Mouse (Mus musculus) CD4-positive, CD25-positive, alpha-beta regulatory T cell, adult 4 months (primary cell): ENCODE measurements around the gene Cmc2. TPM values are rescaled to one million over a fixed set of nuclear protein-coding genes. Genes with fewer than 3 reads are reported as not detected.

ENCODE experiments used
- ATAC-seq: one replicate; pipeline ENCODE4 v1.8.0; 2017
- polyA plus RNA-seq, 2 experiments: library from polyadenylated mRNA; unstranded; fragments of 100-300 nt; shearing (Covaris generic); gene quantifications; one replicate each; pipeline ENCODE4 v1.2.1; 2017

Gene Cmc2
- polyA plus RNA-seq: 10 to 100 TPM; 36.3 to 38.5 TPM

DNA sequence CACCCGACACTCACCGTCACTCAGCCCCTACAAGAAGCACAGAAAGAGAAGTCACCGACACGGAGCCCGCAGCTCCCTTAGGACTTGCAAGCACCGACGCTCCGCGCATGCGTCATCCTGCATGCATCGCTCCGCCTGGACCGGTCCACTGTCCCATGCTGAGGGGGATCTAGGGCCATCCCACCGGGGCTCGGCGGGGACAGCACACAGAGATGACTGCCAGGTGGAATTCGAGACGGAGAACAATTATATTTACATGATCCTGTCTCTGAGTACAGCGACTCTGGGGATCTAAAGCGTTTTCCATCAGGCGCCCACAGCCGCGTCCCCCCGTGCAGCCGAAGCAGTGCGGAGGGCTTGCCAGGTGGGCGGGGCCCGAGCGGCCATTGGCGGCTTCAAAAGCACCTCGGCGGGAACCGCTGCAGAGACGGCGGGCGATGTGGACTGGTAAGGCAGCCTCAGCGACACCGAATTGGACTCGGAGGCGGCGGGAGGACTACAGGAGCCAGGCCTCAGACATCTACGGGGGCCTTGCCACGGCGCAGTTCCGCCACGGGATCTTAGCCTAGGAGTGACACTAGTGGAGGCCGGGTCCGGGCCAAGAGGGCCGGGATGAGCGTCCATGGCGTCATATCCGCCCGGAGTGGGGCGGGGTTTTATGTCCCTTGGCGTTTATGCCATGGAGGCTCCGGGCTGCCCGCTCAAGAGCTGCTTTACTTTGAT is at the start of gene Cmc2, which contains the start of gene Cenpn:
TSS of gene Cmc2 (minus strand) at position 119 of the 723 bp plus-strand sequence.
TSS of gene Cenpn (plus strand) at position 394 of the 723 bp plus-strand sequence.
- ATAC-seq: peak; percentile 85

DNA sequence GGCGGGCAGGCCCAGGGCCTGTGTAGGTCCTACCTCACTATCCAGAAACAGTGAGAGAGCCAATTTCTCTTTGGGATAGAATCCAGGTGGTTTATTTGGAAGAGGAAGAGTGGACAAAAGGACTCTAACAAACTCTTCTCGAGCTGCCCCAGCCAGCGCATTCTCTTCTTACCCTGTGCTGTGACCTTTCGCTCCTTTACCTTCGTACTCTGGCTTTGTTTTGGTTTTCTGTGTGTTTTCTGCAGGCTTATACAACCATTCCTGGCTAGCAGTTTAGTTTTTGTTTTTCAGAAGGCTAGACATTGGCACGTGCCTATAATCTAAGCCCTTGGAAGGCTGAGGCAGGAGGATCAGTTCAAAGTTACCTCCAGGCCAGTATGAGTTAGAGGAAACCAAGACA is 48.3 kb upstream of the Cmc2 start:
- no peak for ATAC-seq

DNA sequence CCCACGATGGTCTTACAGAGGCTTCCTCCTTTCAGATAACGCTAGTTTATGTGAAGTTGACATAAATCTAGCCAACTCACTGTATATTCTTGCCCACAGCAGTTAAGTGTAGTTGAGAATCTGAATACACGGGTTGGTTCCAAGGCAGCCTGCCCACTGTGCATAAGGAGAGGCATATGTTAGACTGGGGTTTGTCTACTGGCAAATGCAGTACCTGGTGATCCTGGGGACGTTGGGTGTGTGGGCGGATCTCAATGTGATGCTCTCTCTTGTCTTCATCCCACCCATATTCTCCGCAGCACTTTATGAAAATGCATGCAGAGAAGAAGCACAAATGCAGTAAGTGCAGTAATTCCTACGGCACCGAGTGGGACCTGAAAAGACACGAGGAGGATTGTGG is 33.2 kb upstream of the Cmc2 start:
- no peak for ATAC-seq

DNA sequence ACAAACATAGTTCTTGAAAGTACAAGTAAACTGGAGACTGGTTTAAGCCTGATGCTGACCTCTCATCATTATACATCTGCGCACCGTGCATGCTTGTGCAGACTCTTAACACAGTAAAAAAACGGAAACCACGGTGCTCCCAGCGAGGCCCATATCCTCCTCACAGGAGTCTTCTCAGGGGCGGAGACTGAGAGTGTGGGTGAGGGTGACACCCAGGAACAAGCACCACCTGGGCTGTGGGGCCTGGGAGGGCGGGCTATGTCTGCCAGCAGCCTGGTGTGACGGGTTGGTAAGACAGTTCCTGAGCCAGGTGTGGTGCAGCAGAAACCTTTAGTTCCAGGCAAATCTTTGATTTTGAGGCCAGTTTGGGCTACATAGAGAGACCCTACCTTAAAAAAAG is 31.2 kb upstream of the Cmc2 start:
- ATAC-seq: peak; percentile 97

DNA sequence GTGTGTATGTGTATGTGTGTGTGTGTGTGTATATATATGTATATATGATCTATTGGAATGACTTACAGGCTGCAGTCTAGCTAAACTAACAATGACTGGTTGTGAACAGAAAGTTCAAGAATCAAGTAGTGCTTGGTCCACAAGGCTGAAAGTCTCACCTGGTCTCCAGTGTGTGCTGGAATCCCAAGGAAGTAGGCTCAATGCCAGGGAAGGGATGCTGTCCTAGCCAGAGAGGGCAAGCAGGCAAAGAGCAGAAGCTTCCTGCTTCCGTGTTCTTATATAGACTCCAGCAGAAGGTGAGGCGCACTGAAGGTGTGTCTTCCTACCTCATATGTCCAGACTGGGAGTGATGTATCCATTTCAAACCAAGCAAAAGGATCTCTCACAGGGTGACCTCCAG is 30.5 kb upstream of the Cmc2 start:
- ATAC-seq: no peak

DNA sequence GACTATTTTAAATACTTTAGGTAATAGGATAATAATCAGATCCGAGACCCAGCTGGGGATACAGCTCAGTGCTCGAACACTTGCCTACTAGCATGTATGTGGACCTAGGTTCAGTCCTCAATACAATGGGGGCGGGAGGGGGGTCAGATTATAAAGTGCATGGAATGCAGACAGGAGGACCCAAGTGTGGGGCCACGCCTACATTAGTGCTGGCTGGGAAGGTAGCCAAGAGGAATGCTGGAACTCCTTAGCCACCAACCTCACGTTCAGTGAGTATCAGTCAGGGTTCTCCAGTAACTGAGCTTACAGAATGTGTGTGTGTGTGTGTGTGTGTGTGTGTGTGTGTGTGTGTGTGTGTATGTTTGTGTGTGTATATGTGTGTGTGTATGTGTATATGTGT is 30.1 kb upstream of the Cmc2 start:
- no peak for ATAC-seq

DNA sequence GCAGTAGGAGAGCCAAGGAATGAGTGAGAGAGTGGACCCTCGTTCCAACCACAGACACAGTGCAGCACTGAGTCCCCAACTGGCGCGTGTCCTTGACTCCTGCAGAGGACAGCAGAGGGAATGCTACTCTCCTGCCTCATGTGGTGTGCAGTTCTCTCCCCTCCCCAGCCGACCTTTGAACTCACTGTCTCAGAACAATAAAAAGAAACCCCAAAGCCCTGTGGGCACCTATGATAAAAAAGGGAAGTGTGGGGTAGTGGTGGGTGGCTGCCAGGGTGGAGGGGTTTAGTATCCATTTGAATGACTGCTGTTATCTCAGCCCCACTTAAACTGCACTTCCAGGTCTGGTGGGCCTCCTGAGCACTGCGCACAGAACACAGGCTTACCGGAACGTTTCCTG is 26.3 kb upstream of the Cmc2 start:
- no peak for ATAC-seq

DNA sequence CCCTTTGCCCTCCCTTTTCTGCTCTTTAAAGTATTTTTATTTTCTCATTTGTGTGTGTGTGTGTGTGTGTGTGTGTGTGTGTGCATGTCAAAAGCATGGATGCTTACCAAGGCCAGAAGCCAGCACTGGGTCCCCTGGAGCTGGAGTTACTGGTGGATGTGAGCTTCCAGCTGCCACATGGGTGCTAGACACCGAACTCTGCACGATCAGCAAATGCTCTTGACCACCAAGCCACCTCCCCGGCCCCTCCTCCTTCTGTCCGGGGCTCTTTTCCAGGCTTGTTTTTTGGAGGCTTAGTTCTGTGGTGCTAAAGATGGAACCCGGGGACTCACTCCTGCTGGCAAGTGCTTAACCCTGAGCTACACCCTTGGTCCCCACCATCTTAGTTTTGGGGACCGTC is 25.6 kb upstream of the Cmc2 start:
- ATAC-seq: no peak

DNA sequence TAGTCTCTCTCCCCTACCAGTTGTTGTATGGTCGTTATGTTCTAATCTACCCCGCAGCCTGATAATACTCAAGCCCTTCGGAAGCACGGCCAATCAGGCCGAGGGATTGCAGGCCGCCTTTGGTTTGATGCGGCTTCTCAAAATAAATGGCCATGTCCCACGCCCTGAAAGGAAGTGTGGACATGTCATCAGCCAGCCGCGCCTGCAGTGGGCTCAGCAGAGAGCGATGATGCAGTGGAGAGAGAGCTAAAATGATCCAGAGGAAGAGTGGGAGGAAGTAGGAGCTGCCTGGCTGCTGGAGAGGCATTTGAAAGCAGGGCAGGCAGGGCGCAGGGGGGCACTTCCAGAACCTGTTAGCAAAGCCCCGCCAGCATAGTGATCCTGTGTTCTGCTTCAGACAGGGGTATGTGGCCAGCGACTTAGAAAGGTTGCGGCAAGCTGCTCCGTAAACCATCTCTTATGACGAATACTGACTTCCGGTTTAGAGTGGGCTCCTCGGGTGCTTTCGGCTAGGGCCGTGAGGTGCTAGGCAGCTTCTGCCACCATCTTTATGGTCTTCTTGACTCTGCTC is 25.1 kb upstream of the Cmc2 start:
- peak; percentile 63 for ATAC-seq

DNA sequence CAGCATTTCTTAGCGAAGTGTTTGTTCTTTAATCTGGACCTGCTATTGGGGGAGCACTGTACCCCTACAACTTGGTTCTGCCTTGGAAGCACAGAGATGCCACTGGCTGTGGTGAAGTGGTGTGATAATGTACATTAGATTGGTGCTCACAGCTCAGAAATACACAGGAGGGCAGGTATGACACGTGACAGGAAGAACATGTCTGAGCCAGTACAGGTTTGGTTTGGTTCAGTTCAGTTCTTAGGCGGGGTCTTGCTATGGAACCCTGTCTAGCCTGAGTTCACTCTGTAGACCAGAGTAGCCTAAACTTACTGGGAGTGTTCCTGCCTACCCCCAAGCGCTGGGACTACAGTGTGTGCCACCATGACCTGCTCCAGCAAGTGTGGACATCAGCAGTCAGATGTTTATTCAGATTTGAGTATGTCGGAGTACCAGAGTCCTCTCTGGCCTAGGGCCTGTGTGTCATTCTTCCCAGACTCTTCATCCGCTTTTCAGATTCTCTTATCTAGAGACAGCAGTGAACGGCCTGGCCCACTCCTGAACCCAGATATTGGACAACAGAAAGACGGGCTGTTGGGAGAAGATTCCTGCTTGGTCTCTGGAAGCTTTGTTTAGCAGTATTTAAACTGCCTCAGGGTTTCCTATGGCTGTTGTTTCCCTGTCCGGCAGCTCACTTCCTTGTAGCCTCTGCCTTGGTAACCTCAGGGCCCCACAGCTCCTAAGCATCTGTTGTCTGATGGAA is 24.1 kb upstream of the Cmc2 start:
- ATAC-seq: no peak

DNA sequence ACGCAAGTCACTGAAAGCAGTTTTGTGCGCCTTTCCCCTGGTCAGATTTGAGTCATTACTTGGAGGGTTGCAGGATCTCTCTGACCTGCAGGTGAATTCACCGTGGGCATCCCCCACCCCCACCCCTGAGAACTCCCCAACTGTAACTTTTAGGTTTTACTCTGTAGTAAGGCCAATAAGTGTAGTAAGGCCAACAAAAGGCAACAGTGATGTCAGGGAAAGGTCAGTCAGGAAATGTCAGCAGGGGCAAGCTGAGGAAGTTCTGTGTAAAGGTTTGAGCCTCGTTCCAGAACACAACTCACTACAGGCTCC is 23.1 kb upstream of the Cmc2 start:
- ATAC-seq: no peak

DNA sequence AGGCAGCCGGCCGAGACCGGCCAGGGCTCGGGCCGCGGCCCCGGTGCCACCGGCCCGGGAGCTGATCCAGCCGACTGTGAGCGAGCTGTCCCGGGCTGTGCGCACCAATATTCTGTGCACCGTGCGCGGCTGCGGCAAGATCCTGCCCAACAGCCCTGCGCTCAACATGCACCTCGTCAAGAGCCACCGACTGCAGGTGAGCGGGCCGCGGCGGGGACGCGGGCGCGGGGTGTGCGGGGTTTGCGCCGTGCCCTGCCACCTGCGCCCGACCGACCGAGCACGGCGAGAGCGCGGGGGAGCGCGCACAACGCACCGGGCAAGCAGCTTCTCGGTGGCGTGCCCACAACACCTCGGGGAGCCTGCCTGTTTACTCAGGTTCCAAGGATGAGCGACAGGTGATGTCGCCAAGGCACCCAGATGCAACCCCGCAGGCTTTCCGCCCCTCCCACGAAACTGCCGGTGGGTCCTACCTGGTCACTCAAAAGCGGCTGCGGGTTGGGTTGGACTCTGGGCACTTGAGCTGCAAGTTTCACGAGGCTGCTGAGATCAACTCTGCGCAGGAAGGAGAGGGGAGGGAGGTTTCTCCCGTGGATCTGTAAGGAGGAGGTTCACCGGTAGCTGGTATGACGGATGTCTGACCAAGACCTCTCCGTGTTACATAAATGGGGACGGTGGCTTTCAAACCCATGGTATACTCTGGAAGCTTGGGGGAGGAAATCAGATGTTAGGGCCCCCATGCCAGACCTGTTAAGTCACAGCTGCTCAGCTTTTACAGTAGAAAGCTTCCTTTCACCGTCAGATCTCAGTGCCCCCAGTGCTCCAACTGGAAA is 22.5 kb upstream of the Cmc2 start:
- ATAC-seq: peak; percentile 46

DNA sequence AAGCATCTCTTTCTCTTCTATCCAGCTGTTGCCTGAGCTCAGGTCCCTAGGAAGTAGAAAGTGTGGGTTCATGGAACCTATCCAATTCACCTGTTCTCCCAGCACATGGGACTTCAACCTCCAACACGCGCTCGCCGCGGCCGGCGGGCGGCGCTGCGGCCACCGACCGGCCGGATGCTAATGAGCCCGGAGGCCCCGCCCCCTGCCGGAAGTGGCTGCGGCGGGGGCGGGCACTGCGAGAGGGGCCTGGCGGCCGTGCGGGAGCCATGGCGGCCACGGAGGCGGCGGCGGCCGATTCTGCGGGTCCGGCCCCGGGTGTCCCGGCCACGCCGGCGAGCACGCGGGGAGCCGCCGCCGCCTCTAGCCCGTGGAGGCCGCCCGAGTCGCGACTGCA is 21.9 kb upstream of the Cmc2 start, which contains the start of gene Atmin:
TSS of gene Atmin (plus strand) at position 233 of the 394 bp plus-strand sequence.
- ATAC-seq: peak; percentile 70

DNA sequence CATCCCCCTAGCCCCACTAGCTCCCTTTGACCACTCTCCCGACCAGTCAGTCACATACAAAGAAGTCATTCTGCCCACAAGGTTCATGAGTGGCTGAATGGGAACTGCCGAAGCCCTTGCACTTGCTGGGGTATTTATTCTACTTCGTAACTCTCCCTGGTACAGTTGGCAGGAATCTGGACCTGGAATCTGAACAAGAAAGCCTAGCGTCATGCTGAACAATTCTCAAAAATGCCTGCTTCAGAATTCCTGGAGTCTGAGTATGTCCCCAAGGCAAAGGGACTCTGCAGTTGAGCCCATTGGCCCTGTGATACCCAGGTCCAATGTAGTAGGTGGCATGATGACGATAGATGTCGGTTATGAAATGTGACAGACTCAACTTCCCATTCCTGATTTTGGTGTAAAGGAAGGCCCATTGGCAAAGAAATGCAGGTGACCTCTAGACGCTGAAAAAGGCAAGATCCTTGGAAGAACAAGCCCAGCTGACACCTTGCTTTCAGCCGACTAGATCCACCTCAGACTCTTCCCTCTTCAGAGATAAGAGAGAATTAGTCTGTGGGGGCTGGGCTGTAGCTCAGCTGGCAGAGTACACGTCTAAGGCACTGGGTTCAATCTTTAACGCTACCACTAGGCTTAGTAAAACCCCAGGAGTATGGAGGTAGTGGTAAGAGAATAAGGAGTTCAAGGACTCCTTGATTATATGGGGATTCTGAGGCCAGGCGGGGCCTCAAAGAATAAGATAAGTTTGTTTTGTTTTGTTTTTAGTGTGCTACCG is 21.2 kb upstream of the Cmc2 start:
- ATAC-seq: no peak

DNA sequence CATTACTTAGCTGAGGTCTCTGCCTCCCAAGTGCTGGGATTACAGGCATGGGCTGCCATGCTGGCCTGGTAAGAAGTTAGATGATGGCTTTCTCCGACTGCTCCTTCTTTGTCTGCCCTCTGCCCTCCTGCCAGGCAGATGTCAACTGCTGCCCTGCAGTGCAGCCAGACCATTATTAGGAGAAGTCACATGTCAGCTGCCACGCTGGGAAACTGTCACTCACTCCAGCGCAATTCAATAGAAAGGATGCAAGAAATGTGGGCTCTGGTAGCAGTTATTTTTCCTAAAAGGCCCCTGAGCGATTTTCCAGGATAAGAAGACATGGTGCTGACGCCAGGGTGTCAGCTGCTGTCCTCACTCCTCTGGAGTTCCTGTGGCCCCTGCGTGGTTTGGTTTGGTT is 14.3 kb upstream of the Cmc2 start:
- ATAC-seq: no peak

DNA sequence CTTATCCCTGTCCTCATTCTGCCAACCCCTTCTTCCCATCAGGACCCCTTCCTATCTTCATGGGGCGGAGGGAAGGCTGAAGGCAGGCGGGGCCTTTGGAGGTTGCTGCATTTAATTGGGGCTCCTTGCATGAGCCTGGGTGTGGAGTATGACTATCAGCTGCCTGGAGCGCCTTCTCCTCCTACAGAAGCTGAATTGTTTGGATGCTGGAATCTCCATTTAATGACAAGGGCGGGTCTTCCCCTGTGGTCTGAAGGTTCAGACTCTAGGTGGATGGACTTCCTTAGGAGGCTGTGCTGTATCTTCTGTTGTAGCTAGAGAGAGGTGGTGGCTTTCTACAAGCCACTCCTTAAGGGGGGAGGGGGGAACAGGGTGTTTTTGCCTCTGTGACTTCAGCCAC is 13.7 kb upstream of the Cmc2 start:
- no peak for ATAC-seq

DNA sequence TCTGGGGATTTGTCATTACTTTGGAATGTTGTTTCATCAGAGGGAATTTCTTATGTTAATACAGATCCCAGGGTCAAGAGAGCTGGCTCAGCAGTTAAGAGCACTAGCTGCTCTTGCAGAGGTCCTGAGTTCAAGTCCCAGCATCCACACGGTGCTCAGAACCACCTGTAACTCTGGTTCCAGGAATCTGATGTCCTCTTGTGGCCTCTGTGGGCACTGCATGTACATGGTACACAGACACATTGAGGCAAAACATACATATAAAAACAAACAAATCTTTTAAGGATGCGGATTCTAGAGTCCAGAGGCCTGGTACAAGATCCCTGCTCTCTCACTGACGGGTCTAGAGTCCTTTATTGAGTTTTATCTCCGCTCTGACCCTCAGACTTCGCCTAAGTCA is 7.3 kb upstream of the Cmc2 start:
- no peak for ATAC-seq

DNA sequence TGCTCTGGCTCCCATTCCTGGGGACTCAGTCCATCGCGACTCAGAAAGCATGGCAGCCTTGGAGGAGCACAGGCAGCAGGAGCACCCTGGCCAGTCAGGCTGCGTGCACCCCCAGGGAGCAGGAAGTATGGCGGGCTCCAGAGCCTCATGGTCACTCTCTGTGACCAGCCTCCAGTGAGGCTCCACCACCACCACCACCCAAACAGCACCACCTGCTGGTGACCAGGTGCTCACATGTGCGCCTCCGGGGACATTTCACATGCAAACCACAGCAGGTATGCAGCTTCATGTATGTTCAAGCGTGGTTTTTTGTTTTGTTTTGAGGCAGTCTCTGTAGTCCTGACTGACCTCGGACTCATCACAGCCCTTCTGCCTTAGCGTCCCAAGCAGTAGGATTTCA is 6.6 kb upstream of the Cmc2 start:
- no peak for ATAC-seq

DNA sequence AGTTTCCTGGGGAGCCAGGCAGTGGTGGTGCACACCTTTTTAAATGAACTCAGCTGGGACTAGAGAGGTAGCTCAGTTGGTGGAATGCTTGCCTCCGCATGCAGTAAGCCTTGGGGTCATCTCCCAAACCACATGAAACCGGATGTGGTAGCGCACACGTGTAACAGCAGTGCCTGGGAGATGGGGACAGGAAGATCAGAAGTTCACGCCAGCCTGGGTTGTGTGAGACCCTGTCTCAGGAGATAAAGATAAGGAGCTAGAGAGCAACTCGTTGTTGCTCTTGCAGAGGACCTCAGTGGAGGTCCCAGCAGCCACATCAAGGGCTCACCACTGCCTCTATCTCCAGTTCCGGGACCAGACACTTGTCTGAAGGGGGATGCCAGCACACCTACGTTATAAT is 2.3 kb upstream of the Cmc2 start:
- ATAC-seq: peak; percentile 14

DNA sequence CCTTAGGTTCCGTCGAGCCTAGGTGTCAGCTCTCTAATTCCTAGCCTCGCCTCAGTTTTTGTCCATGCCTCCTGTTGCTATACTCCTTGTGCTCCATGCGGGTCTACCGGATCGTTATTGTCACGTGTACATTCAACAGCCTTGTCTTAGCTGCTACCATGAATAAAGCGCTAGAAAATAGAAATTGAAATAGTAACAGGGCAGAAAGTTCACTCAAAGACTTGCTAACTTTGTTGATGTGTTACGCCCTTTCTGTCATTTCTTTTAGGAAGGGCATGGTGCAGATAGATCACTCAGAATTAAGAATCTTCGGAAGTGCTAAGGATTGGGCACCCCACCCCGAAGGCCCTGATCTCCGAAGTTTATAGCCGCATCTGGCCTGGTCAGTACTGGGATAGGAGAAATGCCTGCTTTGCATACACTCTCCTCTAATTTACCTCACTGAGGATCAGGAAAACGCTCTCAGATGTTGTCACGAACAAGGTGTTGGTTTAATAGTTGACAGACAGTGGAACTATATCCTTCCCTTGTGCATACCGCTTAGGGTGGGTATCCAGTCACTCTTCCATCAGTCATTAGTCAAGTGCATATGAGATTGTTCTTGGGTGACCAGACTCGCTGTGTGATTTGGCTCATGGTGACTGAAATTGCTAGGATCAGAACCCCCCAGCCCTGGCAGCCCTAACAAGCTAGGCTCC is 954 bp upstream of the Cmc2 start:
- no peak for ATAC-seq

DNA sequence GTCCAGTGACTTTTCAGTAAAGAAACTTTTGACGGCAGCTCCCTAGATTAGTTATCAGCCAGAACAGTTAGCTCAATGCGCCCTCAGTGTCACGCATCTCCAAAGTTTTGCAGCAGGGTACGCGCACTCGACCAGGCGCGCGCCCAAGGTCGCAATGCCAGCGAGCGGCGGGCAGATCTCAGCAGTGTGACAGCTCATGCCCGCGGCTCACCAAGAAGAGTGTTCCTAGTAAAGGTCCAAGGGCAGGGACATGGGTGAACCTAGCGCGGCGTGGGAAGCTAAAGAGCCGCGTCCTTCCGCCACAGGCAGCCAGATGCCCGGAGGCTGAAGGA is 284 bp downstream of the Cmc2 start:
- ATAC-seq: peak; percentile 31

DNA sequence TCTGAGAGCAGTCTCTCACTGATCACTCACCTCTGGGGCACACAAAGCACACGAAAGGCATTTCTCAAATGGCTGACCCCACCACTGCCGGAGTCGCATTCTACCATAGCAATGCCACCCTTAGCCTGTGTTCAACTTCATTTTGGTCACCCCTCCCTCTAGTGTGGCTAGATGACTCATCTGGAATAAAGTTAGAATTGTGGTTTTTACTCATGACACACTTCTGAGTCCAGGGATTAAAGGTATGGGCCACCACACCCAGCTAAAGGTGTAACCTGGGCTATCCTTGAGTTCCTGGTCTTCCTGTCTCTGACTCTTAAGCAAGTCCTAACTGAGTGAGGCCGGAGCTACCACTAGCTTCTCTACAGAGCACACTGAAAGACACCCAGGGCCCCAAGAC is 15.4 kb downstream of the Cmc2 start:
- ATAC-seq: peak; percentile 39
